Mouse (Mus musculus) brain, embryonic 14.5 days (tissue): ENCODE measurements around the gene Pfkm.

Experiments used
- CTCF ChIP-seq: fragments of 200-500 bp; IDR thresholded peaks from 2 replicates; pipeline ENCODE4 v1.5.1; 2012; ENCODE audit warnings: inconsistent platforms, mild to moderate bottlenecking, moderate library complexity, borderline replicate concordance; ENCODE audit not compliant: insufficient read depth, insufficient read length; ENCODE audit errors: extremely low read depth
- POLR2A ChIP-seq: fragments of 200-500 bp; IDR thresholded peaks from 2 replicates; pipeline ENCODE4 v1.6.1; 2012; ENCODE audit warnings: mild to moderate bottlenecking, inconsistent platforms, borderline replicate concordance; ENCODE audit not compliant: poor library complexity, insufficient read depth, insufficient read length, severe bottlenecking; ENCODE audit errors: extremely low read depth

DNA sequence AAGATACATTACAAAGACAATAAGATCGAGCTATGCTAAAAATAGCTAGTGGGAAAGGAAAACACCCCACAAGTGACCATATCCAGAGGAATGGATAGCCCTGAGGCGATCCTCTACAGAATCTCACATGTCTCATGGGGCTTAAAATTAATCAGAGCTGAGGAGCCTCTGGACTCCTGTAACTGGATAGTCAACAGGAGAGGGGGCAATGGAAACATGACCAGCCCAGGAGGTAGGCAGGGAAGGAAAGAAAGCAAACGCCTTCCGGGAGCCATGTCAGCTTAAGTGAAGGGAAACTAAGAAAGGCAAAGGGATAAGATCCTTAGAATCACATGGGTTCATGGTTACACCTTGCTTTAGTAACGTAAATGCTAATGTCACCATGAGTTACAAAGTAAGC is 48.4 kb downstream of the Pfkm start:
- TF ChIP-seq POLR2A (no peak), CTCF (no peak)
